Mouse (Mus musculus) urinary bladder, postnatal 14 days (tissue): ENCODE data around the gene Ficd.
"Not testable (repeated sequence)": the region's sequence is repeated elsewhere in the genome, so short reads cannot be mapped to it uniquely, and the experiment has no call there.

ENCODE experiments used
- DNase-seq: peaks from one replicate; pipeline ENCODE4 v3.0.0; 2021; ENCODE audit warnings: low spot score

Ficd gene

GRCm38 (mm10) chr5:113773664-113774063 is 38.1 kb downstream of the Ficd start:
- DNase-seq: peak; percentile 89

- no peak for DNase-seq
These were observed 40.0 kb downstream of the Ficd start for GRCm38 (mm10) chr5:113775585-113775984.

- no peak for DNase-seq
These were observed 40.7 kb downstream of the Ficd start for GRCm38 (mm10) chr5:113776128-113776895.

GRCm38 (mm10) chr5:113776896-113777226 is 41.3 kb downstream of the Ficd start:
- no peak for DNase-seq

- not testable (repeated sequence) for DNase-seq
These were observed 42.1 kb downstream of the Ficd start for GRCm38 (mm10) chr5:113777728-113778127.

GRCm38 (mm10) chr5:113779569-113779968 is 44.0 kb downstream of the Ficd start:
- DNase-seq: no peak

- no peak for DNase-seq
These were observed 44.6 kb downstream of the Ficd start for GRCm38 (mm10) chr5:113780082-113780752.

- DNase-seq: no peak
These were observed 45.2 kb downstream of the Ficd start for GRCm38 (mm10) chr5:113780763-113781162.

GRCm38 (mm10) chr5:113781254-113781653 is 45.7 kb downstream of the Ficd start:
- no peak for DNase-seq

GRCm38 (mm10) chr5:113781875-113782274 is 46.3 kb downstream of the Ficd start:
- no peak for DNase-seq

- peak; percentile 25 for DNase-seq
These were observed 47.0 kb downstream of the Ficd start for GRCm38 (mm10) chr5:113782624-113783023.

- DNase-seq: peak; percentile 60
These were observed 48.0 kb downstream of the Ficd start for GRCm38 (mm10) chr5:113783581-113784001.

GRCm38 (mm10) chr5:113784104-113784503 is 48.5 kb downstream of the Ficd start:
- DNase-seq: peak; percentile 37

- DNase-seq: no peak
These were observed 51.4 kb downstream of the Ficd start for GRCm38 (mm10) chr5:113786985-113787384.

- no peak for DNase-seq
These were observed 53.0 kb downstream of the Ficd start for GRCm38 (mm10) chr5:113788645-113789044.

- peak; percentile 61 for DNase-seq
These were observed 53.6 kb downstream of the Ficd start for GRCm38 (mm10) chr5:113789075-113789788.
